Mouse (Mus musculus) lung, postnatal 25 days (tissue): ENCODE results near the gene L2hgdh.

Experiments
- DNase-seq: peaks from one replicate; pipeline ENCODE4 v3.0.0; 2022; ENCODE audit warnings: low spot score

L2hgdh gene

GRCm38 (mm10) chr12:69724711-69725460, at the start of gene L2hgdh, which contains the start of gene Atp5s:
L2hgdh (minus strand) TSS chr12:69724873.
Atp5s (plus strand) TSS chr12:69724950.
- DNase-seq = peak; percentile 97

DNA sequence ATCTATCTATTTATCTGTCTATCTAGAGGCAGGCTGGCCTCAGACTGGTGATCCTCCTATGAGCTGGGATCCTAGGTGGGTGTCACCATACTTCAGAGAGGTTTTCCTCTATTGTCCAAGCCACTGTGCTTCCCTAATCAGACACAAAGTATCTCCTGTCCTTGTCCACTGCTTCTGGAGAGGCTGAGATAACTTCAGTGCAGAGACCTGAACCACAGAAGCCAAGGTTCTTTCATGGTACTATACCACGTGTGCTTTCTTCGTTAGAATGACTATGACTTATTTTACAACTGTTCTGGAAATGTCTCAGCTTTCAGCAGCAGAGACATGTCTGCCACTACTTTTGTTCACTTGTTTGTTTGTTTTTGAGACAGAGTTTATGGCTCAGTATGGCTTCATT, 44.2 kb upstream of the L2hgdh start:
- no peak for DNase-seq

DNA sequence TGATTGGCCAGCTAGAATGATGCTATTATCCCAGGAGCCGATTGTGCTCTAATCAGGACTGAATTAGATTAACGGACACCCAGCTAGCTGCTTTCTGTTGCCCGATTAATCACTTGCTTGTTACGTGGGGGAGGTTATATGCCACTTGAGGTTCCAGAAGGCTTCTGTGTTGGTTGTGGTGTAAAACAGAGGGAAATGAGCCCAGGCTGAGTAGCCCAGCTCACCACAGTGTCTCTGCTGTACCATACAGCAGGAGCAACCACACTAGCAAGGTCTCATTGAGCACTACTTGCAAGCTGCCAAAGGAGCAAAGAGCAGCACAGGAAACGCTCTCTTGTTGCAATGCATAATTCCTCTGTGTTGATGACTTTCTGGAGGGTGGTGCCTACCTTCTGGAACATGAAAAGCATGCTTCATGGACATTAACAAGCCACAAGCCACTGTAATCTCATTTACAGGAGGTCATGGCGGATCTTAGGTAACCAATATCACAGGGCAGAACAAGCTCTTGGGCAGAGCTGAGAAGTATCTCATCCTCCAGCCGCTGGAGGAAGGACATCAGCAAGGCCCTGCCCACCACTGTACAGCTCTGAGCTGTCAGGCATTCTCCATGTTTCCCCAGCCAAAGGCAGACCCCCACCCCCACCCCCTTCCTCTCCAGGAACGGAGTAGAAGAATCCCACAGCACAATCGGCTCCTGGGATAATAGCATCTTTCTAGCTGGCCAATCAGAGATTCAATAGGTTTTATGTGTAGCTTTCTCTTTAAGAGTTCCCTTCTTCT, 43.0 kb upstream of the L2hgdh start:
- no peak for DNase-seq

- no peak for DNase-seq
These were observed 41.7 kb upstream of the L2hgdh start for GRCm38 (mm10) chr12:69766185-69766904.

GRCm38 (mm10) chr12:69765543-69765942, 40.9 kb upstream of the L2hgdh start:
- DNase-seq = no peak

DNA sequence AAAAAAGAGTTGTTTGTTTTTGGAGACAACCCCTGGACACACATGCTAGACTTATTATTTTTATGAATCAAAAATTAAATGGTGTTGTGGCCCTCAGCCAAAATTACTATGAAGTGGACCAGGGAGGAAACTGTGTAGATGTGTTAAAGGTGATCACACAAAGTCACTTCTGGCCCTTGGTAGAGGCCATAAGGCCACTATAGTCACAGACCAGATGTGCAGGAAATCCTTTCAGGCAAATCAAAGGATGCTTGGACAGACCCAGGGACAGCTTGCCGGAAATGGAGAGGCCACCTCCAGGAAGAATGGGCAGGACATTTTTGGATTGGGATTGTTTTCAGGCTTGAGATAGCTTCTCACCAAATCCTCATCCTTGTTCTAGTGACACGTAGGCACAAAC, 36.9 kb upstream of the L2hgdh start:
- DNase-seq = no peak

DNA sequence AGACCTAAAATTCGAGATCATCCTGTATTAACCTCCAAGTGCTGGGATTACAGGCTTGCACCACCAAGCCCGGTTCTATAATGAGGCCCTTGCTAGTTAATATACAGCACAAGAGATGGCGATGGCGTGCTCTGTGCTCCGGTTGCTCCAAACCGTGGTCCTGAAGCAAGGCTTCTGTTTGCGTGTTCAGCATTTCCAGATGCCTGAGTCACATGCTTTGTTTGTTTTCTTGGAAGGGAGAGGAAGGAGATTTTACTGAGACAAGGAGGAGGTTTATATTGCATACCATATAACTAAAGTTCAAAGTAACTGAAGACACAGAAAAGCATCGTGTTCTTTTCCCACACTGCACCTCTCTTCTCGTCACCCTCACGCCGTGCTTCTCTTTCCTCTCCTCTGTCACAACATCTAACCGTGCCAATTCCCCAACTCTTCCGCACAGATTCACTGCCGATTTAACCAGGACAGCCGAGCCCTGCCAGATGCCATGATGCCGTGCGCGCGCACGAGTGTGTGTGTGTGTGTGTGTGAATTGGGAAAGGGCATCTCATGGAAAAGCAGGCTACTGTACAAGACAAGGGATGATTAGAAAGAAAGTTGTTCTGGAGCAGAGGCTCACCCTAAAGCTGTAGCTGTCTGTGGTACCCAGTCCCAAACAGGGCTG, 36.2 kb upstream of the L2hgdh start:
- DNase-seq = no peak

GRCm38 (mm10) chr12:69760014-69760413, 35.3 kb upstream of the L2hgdh start:
- no peak for DNase-seq

DNA sequence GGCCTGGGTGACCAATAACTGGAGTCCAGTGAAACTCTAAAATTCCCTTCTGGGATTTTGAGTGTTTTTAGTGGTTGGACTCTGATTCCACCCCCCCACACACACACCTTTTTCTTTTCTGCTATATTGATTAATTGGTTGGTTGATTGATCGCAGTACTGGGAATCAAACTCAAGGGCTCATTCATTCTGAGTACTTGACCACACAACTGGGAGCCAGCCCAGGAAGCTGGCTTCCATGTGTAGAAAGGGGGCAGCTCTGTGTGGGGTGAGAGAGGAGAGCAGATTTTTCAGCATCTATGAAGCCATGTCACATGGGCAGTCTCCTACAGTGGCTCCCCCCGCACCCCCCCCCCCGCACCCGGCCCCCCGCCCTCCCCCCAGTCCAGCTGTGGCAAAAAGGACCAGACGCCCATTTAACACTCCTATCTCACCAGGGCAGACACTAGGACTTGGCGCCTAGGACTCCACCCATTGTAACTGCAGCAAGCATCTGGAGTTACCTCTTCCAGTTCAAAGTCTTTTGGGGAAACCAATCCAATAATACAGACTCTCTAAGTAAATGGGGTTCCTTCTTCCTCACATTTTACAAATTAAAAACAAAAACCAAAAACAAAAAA, 34.7 kb upstream of the L2hgdh start:
- DNase-seq = no peak

DNA sequence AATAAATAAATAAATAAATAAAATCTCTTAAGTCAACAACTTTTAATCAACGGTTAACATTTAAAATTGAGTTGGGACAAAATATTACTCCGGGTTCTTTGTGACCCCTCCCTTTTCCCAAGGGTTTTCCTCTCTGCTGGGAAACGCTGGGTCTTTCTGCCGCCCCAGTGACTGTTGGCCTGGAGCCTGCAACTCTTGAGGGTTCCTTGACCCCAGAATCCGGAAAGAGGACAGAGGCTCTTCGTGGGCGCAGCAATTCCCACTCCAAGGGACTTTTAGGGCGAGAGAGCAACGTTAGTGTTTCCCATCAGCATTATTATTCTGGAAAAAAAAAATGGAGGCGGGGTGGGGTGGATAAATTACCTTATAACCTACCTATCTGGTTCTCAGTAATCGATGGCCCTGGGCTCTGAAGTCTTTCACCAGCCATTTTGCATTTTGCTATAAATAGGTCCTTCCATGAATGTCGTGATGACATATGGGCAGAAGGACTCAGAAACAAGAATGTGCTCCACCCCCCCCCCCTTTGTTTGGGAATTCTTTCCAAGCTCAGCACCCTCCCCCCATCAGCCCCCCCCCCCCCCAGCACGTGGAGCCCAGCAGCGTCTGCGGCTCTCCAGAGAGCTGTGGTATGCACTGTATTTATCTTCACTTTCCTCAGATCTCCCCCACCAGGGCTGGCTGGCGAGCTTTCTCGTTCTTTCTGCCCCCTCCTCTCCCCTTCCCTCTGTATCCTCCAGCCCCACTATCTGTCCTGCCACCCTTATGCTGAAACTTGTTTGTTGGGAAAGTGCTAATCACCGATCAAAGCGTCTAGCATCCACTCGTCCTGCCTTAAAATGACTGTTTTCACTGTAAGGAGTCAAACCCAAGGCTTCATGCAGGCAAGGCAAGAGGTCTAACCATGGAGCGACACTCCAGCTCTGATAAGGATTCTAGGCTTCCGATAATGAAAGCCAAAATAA, 33.8 kb upstream of the L2hgdh start:
- DNase-seq = peak; percentile 19

DNA sequence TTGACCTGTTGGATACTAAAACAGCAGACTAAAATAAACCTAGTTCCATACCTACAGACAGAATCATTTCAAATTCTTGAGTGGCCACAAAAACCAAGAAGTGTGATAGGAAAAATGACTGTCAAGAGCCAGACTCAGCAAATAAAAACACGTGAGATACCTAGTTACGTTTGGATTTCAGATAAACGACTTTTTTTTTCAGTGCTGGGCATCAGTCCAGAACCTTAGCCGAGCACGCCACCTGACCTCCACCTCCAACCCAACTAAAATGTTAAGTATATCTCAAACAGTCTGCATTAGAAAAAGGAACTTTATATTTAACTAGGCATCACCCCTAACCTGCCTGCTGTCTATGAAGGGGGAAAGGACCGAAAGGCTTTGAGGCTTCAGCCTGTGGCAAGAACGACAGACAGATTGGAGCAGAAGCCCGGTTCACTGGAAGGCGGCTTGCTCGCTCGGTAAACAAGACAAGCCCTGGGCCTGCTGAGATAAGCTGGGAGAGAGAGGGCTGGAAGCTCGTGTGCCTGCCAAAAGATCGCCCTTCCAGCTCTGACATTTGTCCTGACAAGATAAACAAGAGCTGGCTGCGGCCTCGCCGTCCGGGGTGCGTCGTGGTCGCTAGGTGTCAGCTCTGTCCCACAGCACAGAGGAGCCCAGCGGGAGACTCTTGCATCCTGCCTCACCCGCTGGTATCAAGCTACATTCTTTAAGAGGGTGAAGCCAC, 32.9 kb upstream of the L2hgdh start:
- peak; percentile 90 for DNase-seq

DNA sequence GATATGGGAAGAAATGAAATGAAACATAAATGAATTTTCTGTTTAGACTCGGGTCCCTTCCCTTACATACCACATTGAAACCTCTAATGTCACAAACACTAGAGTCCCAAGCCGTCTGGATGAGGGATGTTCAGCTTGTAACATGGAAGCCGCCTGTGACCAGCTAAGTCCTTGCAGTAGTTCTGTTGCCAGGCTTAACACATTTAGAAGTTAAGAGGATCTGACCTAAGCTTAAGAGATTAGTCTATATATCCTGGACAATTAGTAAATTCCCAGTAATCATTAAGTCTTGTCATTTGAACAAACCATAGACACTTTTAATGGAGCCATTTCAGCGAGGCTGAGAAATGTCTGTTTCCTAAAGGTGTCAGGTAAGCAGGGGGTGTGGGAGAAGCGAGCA, 31.3 kb upstream of the L2hgdh start:
- no peak for DNase-seq

DNA sequence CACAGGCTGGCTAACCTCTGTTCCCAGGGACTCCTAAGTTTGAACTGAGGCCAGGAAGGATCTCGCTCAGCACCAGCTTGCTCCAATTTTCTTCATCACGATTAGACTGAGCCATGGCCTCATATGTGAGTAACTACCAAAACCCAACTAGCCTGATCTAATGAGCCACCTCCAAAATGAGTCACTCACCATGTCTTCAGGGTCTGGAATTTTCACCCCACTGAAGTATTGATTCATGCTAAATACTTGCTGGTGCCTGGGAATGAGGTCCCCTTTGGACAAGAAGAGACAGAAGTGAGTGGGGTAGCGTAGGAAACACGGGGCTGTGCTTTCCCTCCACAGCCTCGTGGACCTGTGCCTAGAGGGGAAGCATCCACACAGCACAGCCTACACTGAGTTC, 29.3 kb upstream of the L2hgdh start:
- no peak for DNase-seq

DNA sequence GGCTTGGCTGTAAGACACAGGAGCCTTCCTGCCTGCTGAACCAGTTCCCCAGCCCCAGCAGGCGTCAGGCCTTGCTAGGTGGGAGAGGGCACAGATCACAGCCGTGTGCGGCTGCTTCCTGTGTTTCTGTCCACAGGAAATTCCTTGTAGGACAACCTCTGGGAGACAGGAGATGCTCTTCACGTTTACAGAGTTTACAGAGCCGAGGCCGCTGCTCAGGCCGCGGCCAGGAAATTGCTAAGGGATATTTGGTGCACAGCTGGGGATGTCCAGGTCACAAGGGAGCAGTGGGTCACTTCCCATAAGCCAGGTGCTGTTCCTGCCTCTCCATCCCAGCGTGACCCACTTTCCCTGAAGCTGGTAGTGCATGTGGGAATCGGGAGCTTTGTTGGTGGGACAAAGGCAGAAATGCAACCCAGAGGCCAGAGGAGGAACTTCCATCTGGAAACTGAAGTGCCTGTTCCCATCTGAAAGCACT, 27.2 kb upstream of the L2hgdh start:
- DNase-seq = no peak

- DNase-seq = no peak
These were observed 19.5 kb upstream of the L2hgdh start for GRCm38 (mm10) chr12:69744138-69744537.

DNA sequence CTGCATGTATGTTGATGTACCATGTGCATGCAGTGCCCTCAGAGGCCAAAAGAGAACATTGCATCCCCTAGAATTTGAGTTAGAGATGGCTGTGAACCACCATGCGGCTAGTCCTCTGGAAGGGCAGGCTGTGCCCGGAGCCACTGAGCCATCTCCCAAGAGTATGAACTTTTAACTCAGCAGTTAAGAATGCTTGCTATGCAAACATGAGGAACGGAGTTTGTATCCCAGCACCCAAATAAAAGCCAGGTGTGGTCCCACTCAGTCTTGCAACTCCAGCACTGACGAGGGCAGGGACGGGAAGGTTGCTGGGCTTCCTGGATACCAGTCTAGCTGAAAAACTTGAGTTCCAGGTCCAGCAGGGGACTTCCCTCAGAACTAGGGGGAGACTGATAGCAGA, 17.3 kb upstream of the L2hgdh start:
- no peak for DNase-seq

DNA sequence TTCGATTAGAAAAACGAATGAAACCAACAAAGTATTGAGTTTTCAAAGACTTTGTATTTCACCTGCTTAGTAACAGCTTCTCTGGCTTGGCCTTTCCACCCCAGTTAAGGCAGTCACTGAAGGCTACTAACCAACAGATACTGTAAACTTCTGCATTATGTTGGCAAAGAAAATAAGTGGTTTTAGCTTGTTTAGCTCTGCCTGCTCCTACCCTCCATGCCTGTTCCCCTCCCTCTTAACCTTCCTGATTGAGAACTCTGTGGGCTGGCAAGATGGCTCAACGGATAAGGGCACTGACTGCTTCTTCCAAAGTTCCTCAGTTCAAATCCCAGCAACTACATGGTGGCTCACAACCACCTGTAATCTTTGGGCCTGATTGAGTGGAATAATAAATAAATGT, 9.2 kb upstream of the L2hgdh start:
- DNase-seq = no peak

- peak; percentile 60 for DNase-seq
These were observed 8.8 kb upstream of the L2hgdh start for GRCm38 (mm10) chr12:69733518-69733917.

- DNase-seq = no peak
These were observed 7.5 kb upstream of the L2hgdh start for GRCm38 (mm10) chr12:69732221-69732620.

GRCm38 (mm10) chr12:69730306-69730705, 5.6 kb upstream of the L2hgdh start:
- DNase-seq = no peak
